ENCODE assay signal across 23 mouse cellular contexts in the genomic region with DNA sequence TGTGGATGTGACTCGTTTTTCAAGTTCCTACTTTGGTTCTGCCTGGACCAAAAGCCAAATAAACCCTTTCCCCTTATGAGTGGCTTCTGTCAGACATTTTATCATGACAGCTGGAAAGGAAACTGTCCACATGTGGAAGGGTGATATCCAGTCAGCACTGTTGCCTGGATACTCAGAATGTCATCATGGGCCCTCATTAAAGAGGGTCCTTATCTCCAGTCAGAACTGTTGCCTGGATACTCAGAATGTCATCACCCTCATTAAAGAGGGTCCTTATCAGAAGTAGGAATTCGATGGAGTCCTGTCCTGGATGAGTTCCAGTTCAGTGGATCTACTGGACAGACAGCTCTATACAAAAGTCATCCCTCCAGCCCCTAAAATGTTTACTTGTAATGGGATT. TPM values are rescaled to one million over a fixed set of nuclear protein-coding genes. Genes with fewer than 3 reads are reported as not detected.
"Had no signal": no experiment of that assay in that cellular context is flagged by ENCODE, and none has a peak within 500 bp of the region (broad histone marks: within the 10 kb centered on the region; RNA-seq: fewer than 3 reads in every experiment).

No protein-coding gene starts in this region.

- H3K9me3 ChIP-seq: midbrain, embryonic 13.5 days; midbrain, embryonic 15.5 days; stomach, embryonic 15.5 days had no signal

- H3K4me1 ChIP-seq: midbrain, embryonic 13.5 days; midbrain, embryonic 15.5 days; neural tube, embryonic 12.5 days; stomach, embryonic 15.5 days had no signal

- H3K36me3 ChIP-seq: midbrain, embryonic 13.5 days; midbrain, embryonic 15.5 days; neural tube, embryonic 12.5 days; stomach, embryonic 15.5 days had no signal

- H3K4me3 ChIP-seq: megakaryocyte, embryonic 14.5 days; midbrain, embryonic 13.5 days; midbrain, embryonic 15.5 days; neural tube, embryonic 12.5 days; stomach, embryonic 15.5 days had no signal

- H3K27me3 ChIP-seq: megakaryocyte, embryonic 14.5 days; midbrain, embryonic 13.5 days; midbrain, embryonic 15.5 days; neural tube, embryonic 12.5 days; stomach, embryonic 15.5 days had no signal

- DNase-seq: lung, adult 2 months; lung, postnatal 14 days; lung, postnatal 36 days; right cerebral cortex, postnatal 14 days; thymus, adult 2 months; thymus, postnatal 25 days; thymus, postnatal 4 days had no signal

- H3K27ac ChIP-seq: macrophage; midbrain, embryonic 13.5 days; midbrain, embryonic 15.5 days; neural tube, embryonic 12.5 days; stomach, embryonic 15.5 days; stomach, postnatal 0 days had no signal

- H3K4me2 ChIP-seq: midbrain, embryonic 11.5 days; midbrain, embryonic 13.5 days; midbrain, embryonic 15.5 days; neural tube, embryonic 12.5 days; stomach, embryonic 15.5 days had no signal

- ATAC-seq: midbrain, embryonic 13.5 days; midbrain, embryonic 15.5 days had no signal

- H3K9ac ChIP-seq: midbrain, embryonic 13.5 days; midbrain, embryonic 15.5 days; neural tube, embryonic 12.5 days; stomach, embryonic 15.5 days had no signal

RNA-seq across cellular contexts. Expression of a gene that starts 29.7 kb away (rescaled TPM):
- total RNA-seq: monocyte, adult 5-6 weeks; neutrophil, adult 5-6 weeks had no signal
- polyA plus RNA-seq: lung, embryonic 16.5 days; midbrain, embryonic 11.5 days; spleen, adult 2 months had no signal

RNA-seq across cellular contexts. Expression of a gene that starts 59.9 kb away (rescaled TPM):
- total RNA-seq: megakaryocyte progenitor cell, adult 5-6 weeks; midbrain, postnatal 0 days; monocyte, adult 5-6 weeks; neutrophil, adult 5-6 weeks had no signal
- polyA plus RNA-seq: lung, adult 2 months; macrophage; spleen, adult 2 months; testis, adult 2 months; urinary bladder, adult 2 months had no signal
